Mouse (Mus musculus): ENCODE measurements around the gene Cfap161.

Cfap161 gene

GRCm38 (mm10) chr7:83801483-83801875 lies 6.8 kb upstream of the Cfap161 start:
- no peak for DNase-seq

- DNase-seq, result peak; percentile 42
Measured at GRCm38 (mm10) chr7:83800561-83801482, 6.1 kb upstream of the Cfap161 start.

GRCm38 (mm10) chr7:83800071-83800470 lies 5.4 kb upstream of the Cfap161 start:
- no peak for DNase-seq

GRCm38 (mm10) chr7:83798004-83798403 lies 3.3 kb upstream of the Cfap161 start:
- DNase-seq, result no peak

- DNase-seq, result no peak
Measured at GRCm38 (mm10) chr7:83796177-83796576, 1.5 kb upstream of the Cfap161 start.

GRCm38 (mm10) chr7:83794006-83794683 lies 535 bp downstream of the Cfap161 start:
- DNase-seq, result no peak

- no peak for DNase-seq
Measured at GRCm38 (mm10) chr7:83780881-83781280, 13.8 kb downstream of the Cfap161 start.

- no peak for DNase-seq
Measured at GRCm38 (mm10) chr7:83780026-83780425, 14.7 kb downstream of the Cfap161 start.

- DNase-seq, result no peak
Measured at GRCm38 (mm10) chr7:83779028-83779427, 15.7 kb downstream of the Cfap161 start.

GRCm38 (mm10) chr7:83778516-83778915 lies 16.2 kb downstream of the Cfap161 start:
- DNase-seq, result no peak

GRCm38 (mm10) chr7:83774721-83775120 lies 20.0 kb downstream of the Cfap161 start:
- peak; percentile 15 for DNase-seq

GRCm38 (mm10) chr7:83763674-83764073 lies 31.0 kb downstream of the Cfap161 start:
- DNase-seq, result no peak

- no peak for DNase-seq
Measured at GRCm38 (mm10) chr7:83762336-83762735, 32.3 kb downstream of the Cfap161 start.

- DNase-seq, result no peak
Measured at GRCm38 (mm10) chr7:83751055-83751454, 43.6 kb downstream of the Cfap161 start.

- no peak for DNase-seq
Measured at GRCm38 (mm10) chr7:83748405-83748804, 46.3 kb downstream of the Cfap161 start.

- DNase-seq, result no peak
Measured at GRCm38 (mm10) chr7:83746107-83746687, 48.5 kb downstream of the Cfap161 start.

- DNase-seq, result no peak
Measured at GRCm38 (mm10) chr7:83745413-83746106, 49.1 kb downstream of the Cfap161 start, which contains the start of gene Il16. Il16 (minus strand) TSS chr7:83745726.

GRCm38 (mm10) chr7:83745065-83745412 lies 49.6 kb downstream of the Cfap161 start:
- DNase-seq, result no peak

GRCm38 (mm10) chr7:83744250-83744649 lies 50.4 kb downstream of the Cfap161 start:
- DNase-seq, result no peak

GRCm38 (mm10) chr7:83742690-83743089 lies 52.0 kb downstream of the Cfap161 start:
- DNase-seq, result no peak

GRCm38 (mm10) chr7:83742026-83742425 lies 52.7 kb downstream of the Cfap161 start:
- no peak for DNase-seq

GRCm38 (mm10) chr7:83739680-83740310 lies 54.9 kb downstream of the Cfap161 start:
- DNase-seq, result no peak
